Mouse (Mus musculus) liver, embryonic 13.5 days (tissue): ENCODE results near the gene Pphln1. TPM values are rescaled to one million over a fixed set of nuclear protein-coding genes. Genes with fewer than 3 reads are reported as not detected.
"Not testable (repeated sequence)": the region's sequence is repeated elsewhere in the genome, so short reads cannot be mapped to it uniquely, and the experiment has no call there.

Source experiments
- ATAC-seq: fragments of 200-750 bp; cut with Nextera tagmentation; 2 replicates; pipeline ENCODE4 v1.8.0; 2017; ENCODE audit warnings: low read depth, mild to moderate bottlenecking, moderate number of reproducible peaks, moderate library complexity
- DNase-seq: peaks from one replicate; pipeline ENCODE4 v3.0.0; 2022
- H3K27ac ChIP-seq: fragments of 300-500 bp; sonication (generic); 2 replicates; pipeline ENCODE4 v1.5.1; 2015; ENCODE audit warnings: moderate library complexity, mild to moderate bottlenecking, inconsistent platforms
- H3K27me3 ChIP-seq: fragments of 300-500 bp; sonication (generic); 2 replicates; pipeline ENCODE4 v1.6.1; 2015; ENCODE audit warnings: mild to moderate bottlenecking, inconsistent platforms
- H3K36me3 ChIP-seq: fragments of 300-500 bp; sonication (generic); 2 replicates; pipeline ENCODE4 v1.6.1; 2015; ENCODE audit warnings: mild to moderate bottlenecking, inconsistent platforms
- H3K4me1 ChIP-seq: fragments of 300-500 bp; sonication (generic); replicated peaks from 2 replicates; pipeline ENCODE4 v1.6.1; 2015; ENCODE audit warnings: inconsistent platforms
- H3K4me2 ChIP-seq: fragments of 300-500 bp; sonication (generic); 2 replicates; pipeline ENCODE4 v1.6.1; 2015; ENCODE audit warnings: inconsistent platforms, mild to moderate bottlenecking, moderate library complexity
- H3K4me3 ChIP-seq: fragments of 300-500 bp; sonication (generic); replicated peaks from 2 replicates; pipeline ENCODE4 v1.5.1; 2015; ENCODE audit warnings: mild to moderate bottlenecking, inconsistent platforms
- H3K9ac ChIP-seq: fragments of 300-500 bp; sonication (generic); 2 replicates; pipeline ENCODE4 v1.6.1; 2015; ENCODE audit warnings: mild to moderate bottlenecking, inconsistent platforms
- H3K9me3 ChIP-seq: fragments of 300-500 bp; sonication (generic); replicated peaks from 2 replicates; pipeline ENCODE4 v1.6.1; 2016; ENCODE audit warnings: inconsistent platforms
- WGBS: fragments of 180-500 bp; shearing (Covaris S2); methylation state at CpG from one replicate; pipeline ENCODE4 v1.1.7; 2015; ENCODE audit not compliant: insufficient replicate concordance; 5-methylcytosine and 5-hydroxymethylcytosine counted together
- polyA plus RNA-seq: library from polyadenylated mRNA; unstranded; fragments of >200 nt; fragmentation: Nextera tagmentation; extraction: Ambion mirVana; gene quantifications from 2 replicates; pipeline ENCODE4 v1.2.1, GENCODE M21; 2015

The Pphln1 gene
- 23.2 and 27.9 TPM in 2 replicates for polyA plus RNA-seq

- Histone ChIP-seq H3K9ac (peak within 1 kb of the TSS; percentile 94), H3K4me3 (peak within 1 kb of the TSS; percentile 90), H3K4me2 (peak within 1 kb of the TSS; percentile 88), H3K27me3 (no peaks in the 10 kb centered on the region), H3K27ac (peak within 1 kb of the TSS; percentile 93), H3K36me3 (peaks cover 27% of the 10 kb centered on the region), H3K9me3 (no peaks in the 10 kb centered on the region), H3K4me1 (peaks cover 53% of the 10 kb centered on the region)
- WGBS, result under 1% methylated on average over 100 of the region's 100 CpGs
- ATAC-seq (peak; percentile 94), DNase-seq (peak; percentile 79)
Measured at GRCm38 (mm10) chr15:93397826-93398698, at the start of gene Pphln1, which contains the start of gene Zcrb1. Gene Pphln1 (plus strand): TSS chr15:93398350. Gene Zcrb1 (minus strand): TSS chr15:93398334.

GRCm38 (mm10) chr15:93358346-93359095 lies 39.6 kb upstream of the Pphln1 start:
- 70% methylated on average over 18 of the region's 19 CpGs for WGBS
- H3K27ac ChIP-seq, result no peak overlapping the region
- no peaks in the 10 kb centered on the region for H3K36me3 ChIP-seq
- no peak for DNase-seq
- H3K9ac ChIP-seq, result no peak overlapping the region
- H3K4me3 ChIP-seq, result no peak overlapping the region
- H3K4me1 ChIP-seq, result no peaks in the 10 kb centered on the region
- H3K9me3 ChIP-seq, result no peaks in the 10 kb centered on the region
- H3K4me2 ChIP-seq, result no peak overlapping the region
- ATAC-seq, result no peak
- no peaks in the 10 kb centered on the region for H3K27me3 ChIP-seq

- ATAC-seq, result no peak
- 72% methylated on average over 6 of the region's 6 CpGs for WGBS
Measured at GRCm38 (mm10) chr15:93365561-93365960, 32.6 kb upstream of the Pphln1 start.

GRCm38 (mm10) chr15:93368558-93368957 lies 29.6 kb upstream of the Pphln1 start:
- DNase-seq, result no peak
- 48% methylated on average over 9 of the region's 9 CpGs for WGBS

More at GRCm38 (mm10) chr15:93365561-93365960, 32.6 kb upstream of the Pphln1 start:
- no peak overlapping the region for H3K27ac ChIP-seq
- H3K9me3 ChIP-seq, result no peaks in the 10 kb centered on the region
- no peak overlapping the region for H3K9ac ChIP-seq
- no peak overlapping the region for H3K4me3 ChIP-seq
- no peaks in the 10 kb centered on the region for H3K36me3 ChIP-seq
- DNase-seq, result no peak
- no peaks in the 10 kb centered on the region for H3K4me1 ChIP-seq
- no peaks in the 10 kb centered on the region for H3K27me3 ChIP-seq
- H3K4me2 ChIP-seq, result no peak overlapping the region

GRCm38 (mm10) chr15:93371838-93372237 lies 26.3 kb upstream of the Pphln1 start:
- no peak overlapping the region for H3K4me2 ChIP-seq
- no peaks in the 10 kb centered on the region for H3K9me3 ChIP-seq
- ATAC-seq, result no peak
- no peaks in the 10 kb centered on the region for H3K27me3 ChIP-seq
- DNase-seq, result no peak
- 71% methylated on average over 2 of the region's 2 CpGs for WGBS
- H3K36me3 ChIP-seq, result no peaks in the 10 kb centered on the region
- peaks cover 39% of the 10 kb centered on the region for H3K4me1 ChIP-seq
- H3K4me3 ChIP-seq, result no peak overlapping the region
- H3K27ac ChIP-seq, result peak overlapping the region; percentile 95
- no peak overlapping the region for H3K9ac ChIP-seq

More at GRCm38 (mm10) chr15:93368558-93368957, 29.6 kb upstream of the Pphln1 start:
- Histone ChIP-seq H3K27ac (no peak overlapping the region), H3K27me3 (no peaks in the 10 kb centered on the region), H3K9me3 (no peaks in the 10 kb centered on the region), H3K4me2 (no peak overlapping the region), H3K36me3 (no peaks in the 10 kb centered on the region), H3K9ac (no peak overlapping the region), H3K4me1 (peaks cover 15% of the 10 kb centered on the region), H3K4me3 (no peak overlapping the region)
- no peak for ATAC-seq

- H3K36me3 ChIP-seq, H3K27me3 ChIP-seq, H3K4me3 ChIP-seq, H3K9me3 ChIP-seq: not testable (repeated sequence)
- Histone ChIP-seq H3K4me1 (peaks cover 39% of the 10 kb centered on the region), H3K4me2 (peak overlapping the region; percentile 47), H3K27ac (peak overlapping the region; percentile 95), H3K9ac (peak overlapping the region; percentile 66)
- ATAC-seq (peak; percentile 90), DNase-seq (peak; percentile 50)
Measured at GRCm38 (mm10) chr15:93372525-93373119, 25.5 kb upstream of the Pphln1 start.

- H3K27ac ChIP-seq, result no peak overlapping the region
- DNase-seq (no peak), ATAC-seq (no peak)
- no peak overlapping the region for H3K4me2 ChIP-seq
- no peaks in the 10 kb centered on the region for H3K36me3 ChIP-seq
- no peaks in the 10 kb centered on the region for H3K27me3 ChIP-seq
- no peak overlapping the region for H3K4me3 ChIP-seq
- H3K9ac ChIP-seq, result no peak overlapping the region
- peaks cover 39% of the 10 kb centered on the region for H3K4me1 ChIP-seq
- WGBS, result 69% methylated on average over 5 of the region's 5 CpGs
- no peaks in the 10 kb centered on the region for H3K9me3 ChIP-seq
Measured at GRCm38 (mm10) chr15:93375696-93376095, 22.5 kb upstream of the Pphln1 start.

GRCm38 (mm10) chr15:93379177-93379576 lies 19.0 kb upstream of the Pphln1 start:
- ATAC-seq, result peak; percentile 61; the same call in 1 of the 2 replicates
- no peak overlapping the region for H3K27ac ChIP-seq
- WGBS, result 46% methylated on average over 3 of the region's 3 CpGs

GRCm38 (mm10) chr15:93381337-93381736 lies 16.8 kb upstream of the Pphln1 start:
- H3K9me3 ChIP-seq, result no peaks in the 10 kb centered on the region
- no peak overlapping the region for H3K4me3 ChIP-seq
- ATAC-seq (no peak), DNase-seq (no peak)
- no peak overlapping the region for H3K4me2 ChIP-seq
- 65% methylated on average over 5 of the region's 5 CpGs for WGBS
- H3K27me3 ChIP-seq, result no peaks in the 10 kb centered on the region
- H3K27ac ChIP-seq, result no peak overlapping the region
- H3K9ac ChIP-seq, result no peak overlapping the region
- H3K4me1 ChIP-seq, result no peaks in the 10 kb centered on the region
- peaks cover 13% of the 10 kb centered on the region for H3K36me3 ChIP-seq

More at GRCm38 (mm10) chr15:93379177-93379576, 19.0 kb upstream of the Pphln1 start:
- Histone ChIP-seq H3K9me3 (no peaks in the 10 kb centered on the region), H3K27me3 (no peaks in the 10 kb centered on the region), H3K4me2 (no peak overlapping the region), H3K4me1 (peaks cover 17% of the 10 kb centered on the region), H3K9ac (no peak overlapping the region), H3K4me3 (no peak overlapping the region), H3K36me3 (no peaks in the 10 kb centered on the region)
- peak; percentile 36 for DNase-seq

GRCm38 (mm10) chr15:93397269-93397668 lies 881 bp upstream of the Pphln1 start:
- no peaks in the 10 kb centered on the region for H3K27me3 ChIP-seq
- 3% methylated on average over 11 of the region's 11 CpGs for WGBS
- peak overlapping the region; percentile 94 for H3K9ac ChIP-seq
- no peak overlapping the region for H3K27ac ChIP-seq
- ATAC-seq (no peak), DNase-seq (no peak)
- peak overlapping the region; percentile 88 for H3K4me2 ChIP-seq
- no peaks in the 10 kb centered on the region for H3K9me3 ChIP-seq
- peaks cover 50% of the 10 kb centered on the region for H3K4me1 ChIP-seq
- peaks cover 34% of the 10 kb centered on the region for H3K36me3 ChIP-seq
- peak overlapping the region; percentile 90 for H3K4me3 ChIP-seq
